Mouse (Mus musculus) stomach, postnatal 0 days (tissue): ENCODE data around the gene Ccdc117. TPM values are rescaled to one million over a fixed set of nuclear protein-coding genes. Genes with fewer than 3 reads are reported as not detected.

Source experiments
- ATAC-seq: fragments of 200-750 bp; cut with Nextera tagmentation; 2 replicates; pipeline ENCODE4 v1.8.0; 2017; ENCODE audit not compliant: low FRiP score, low TSS enrichment
- DNase-seq: peaks from one replicate; pipeline ENCODE4 v3.0.0-alpha.2; 2016; ENCODE audit warnings: low spot score
- H3K27ac ChIP-seq: fragments of 300-500 bp; sonication (generic); replicated peaks from 2 replicates; pipeline ENCODE4 v1.5.1; 2014; ENCODE audit warnings: mild to moderate bottlenecking, control low read depth
- H3K27me3 ChIP-seq: fragments of 300-500 bp; sonication (generic); 2 replicates; pipeline ENCODE4 v1.6.1; 2014; ENCODE audit warnings: low read length; ENCODE audit not compliant: control insufficient read depth, insufficient read depth
- H3K36me3 ChIP-seq: fragments of 300-500 bp; sonication (generic); 2 replicates; pipeline ENCODE4 v1.6.1; 2014; ENCODE audit warnings: low read length, mixed read lengths; ENCODE audit not compliant: control insufficient read depth, insufficient read depth
- H3K4me1 ChIP-seq: fragments of 300-500 bp; sonication (generic); replicated peaks from 2 replicates; pipeline ENCODE4 v1.6.1; 2014; ENCODE audit warnings: antibody characterized with exemption; ENCODE audit not compliant: control insufficient read depth, insufficient read depth
- H3K4me2 ChIP-seq: fragments of 300-500 bp; sonication (generic); replicated peaks from 2 replicates; pipeline ENCODE4 v1.6.1; 2014; ENCODE audit warnings: low read depth, mild to moderate bottlenecking, control low read depth, moderate library complexity
- H3K4me3 ChIP-seq: fragments of 300-500 bp; sonication (generic); 2 replicates; pipeline ENCODE4 v1.5.1; 2014; ENCODE audit warnings: low read depth, low read length, control low read depth
- H3K9ac ChIP-seq: fragments of 300-500 bp; sonication (generic); 2 replicates; pipeline ENCODE4 v1.6.1; 2014; ENCODE audit warnings: mild to moderate bottlenecking, low read length, control low read depth, mixed read lengths
- H3K9me3 ChIP-seq: fragments of 300-500 bp; sonication (generic); 2 replicates; pipeline ENCODE4 v1.6.1; 2016; ENCODE audit warnings: low read length; ENCODE audit not compliant: control insufficient read depth
- CTCF ChIP-seq: IDR thresholded peaks from 2 replicates; pipeline ENCODE4 v1.5.1; 2016; ENCODE audit warnings: antibody characterized with exemption, low read depth, mild to moderate bottlenecking, moderate library complexity
- EP300 ChIP-seq: optimal IDR thresholded peaks from 2 replicates; pipeline ENCODE3; 2016; ENCODE audit warnings: antibody characterized with exemption
- WGBS: fragments of 180-500 bp; shearing (Covaris S2); extraction: QIAGEN DNeasy Blood & Tissue Kit; methylation state at CpG from one replicate; pipeline ENCODE4 v1.1.7; 2014; 5-methylcytosine and 5-hydroxymethylcytosine counted together
- polyA plus RNA-seq: library from polyadenylated mRNA; unstranded; fragments of >200 nt; fragmentation: Nextera tagmentation; extraction: Ambion mirVana; gene quantifications from 2 replicates; pipeline ENCODE4 v1.2.1, GENCODE M21; 2015

Gene Ccdc117
- polyA plus RNA-seq, 1 experiment from 2014 or later = 8.7 TPM

DNA sequence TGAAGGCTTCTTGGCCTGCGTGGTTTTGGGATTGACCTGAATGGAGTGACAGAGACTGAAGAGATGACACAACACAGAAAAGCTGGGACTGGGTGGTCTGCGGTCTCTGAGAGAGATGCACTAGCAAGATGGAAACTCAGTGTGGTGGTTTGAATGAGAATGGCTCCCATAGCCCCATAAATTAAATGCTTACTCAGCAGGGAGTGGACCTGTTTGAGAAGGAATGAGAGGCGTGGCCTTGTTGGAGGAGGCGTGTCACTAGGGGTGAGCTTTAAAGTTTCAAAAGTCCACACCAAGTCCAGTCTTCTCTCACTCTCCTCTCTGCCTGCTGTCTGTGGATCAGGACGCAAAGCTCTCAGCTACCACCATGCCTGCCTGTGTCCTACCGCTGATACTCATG lies 25.7 kb upstream of the Ccdc117 start:
- Histone ChIP-seq H3K36me3 (no peaks in the 10 kb centered on the region), H3K27me3 (no peaks in the 10 kb centered on the region), H3K9me3 (no peaks in the 10 kb centered on the region), H3K9ac (no peak overlapping the region), H3K4me2 (no peak overlapping the region), H3K4me3 (no peak overlapping the region), H3K4me1 (no peaks in the 10 kb centered on the region), H3K27ac (no peak overlapping the region)
- ATAC-seq = no peak
- no peak for DNase-seq
- WGBS = 94% methylated on average over 6 of the region's 6 CpGs
- TF ChIP-seq EP300 = no peak
- TF ChIP-seq CTCF = no peak

DNA sequence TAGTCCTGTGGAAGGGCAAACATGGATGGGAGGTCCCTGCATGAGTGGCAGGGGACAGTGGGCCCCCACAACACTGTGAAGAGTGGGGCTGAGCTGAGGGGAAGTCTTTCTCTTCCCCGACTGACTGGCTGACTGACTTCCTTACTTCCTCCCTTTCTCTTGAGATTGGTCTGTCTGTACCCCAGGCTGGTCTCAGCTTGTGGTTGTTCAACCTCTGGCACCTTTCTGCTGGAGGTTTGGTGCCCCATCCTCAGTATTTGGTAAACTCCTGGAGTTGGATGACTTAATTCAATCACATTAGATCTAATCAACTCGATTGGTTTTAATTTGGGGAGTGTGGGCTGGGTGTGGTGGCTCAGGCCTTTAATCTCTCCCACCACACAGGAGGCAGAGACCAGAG lies 24.5 kb upstream of the Ccdc117 start:
- TF ChIP-seq EP300 = no peak
- no peak for TF ChIP-seq CTCF
- Histone ChIP-seq H3K27me3 (no peaks in the 10 kb centered on the region), H3K4me1 (no peaks in the 10 kb centered on the region), H3K9me3 (no peaks in the 10 kb centered on the region), H3K4me3 (no peak overlapping the region), H3K4me2 (no peak overlapping the region), H3K36me3 (no peaks in the 10 kb centered on the region), H3K27ac (no peak overlapping the region), H3K9ac (no peak overlapping the region)
- ATAC-seq (no peak), DNase-seq (no peak)
- WGBS = 56% methylated on average over 2 of the region's 2 CpGs

DNA sequence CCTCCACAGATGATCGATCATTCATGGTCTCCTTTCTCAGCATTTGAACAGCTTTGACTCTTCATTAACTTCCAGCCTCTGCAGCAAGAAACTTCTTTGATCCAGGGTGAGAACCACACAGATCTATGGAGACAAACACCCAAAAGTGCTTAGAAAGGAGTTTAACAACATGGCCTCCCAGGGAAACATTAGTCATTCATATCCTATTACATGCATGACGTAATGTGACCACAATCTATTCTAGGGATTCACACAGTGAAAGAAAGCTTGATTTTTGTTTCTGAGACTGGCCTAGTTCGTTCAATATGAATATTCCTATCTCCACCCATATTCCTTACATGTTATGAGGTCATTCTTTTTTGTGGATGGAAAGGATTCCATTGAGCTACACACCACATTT lies 23.6 kb upstream of the Ccdc117 start:
- H3K27me3 ChIP-seq = no peaks in the 10 kb centered on the region
- TF ChIP-seq EP300 = no peak
- TF ChIP-seq CTCF = no peak
- WGBS = 79% methylated on average over 3 of the region's 3 CpGs
- H3K36me3 ChIP-seq = no peaks in the 10 kb centered on the region
- H3K9ac ChIP-seq = no peak overlapping the region
- no peak for ATAC-seq
- H3K27ac ChIP-seq = no peak overlapping the region
- no peak overlapping the region for H3K4me2 ChIP-seq
- DNase-seq = no peak
- no peaks in the 10 kb centered on the region for H3K4me1 ChIP-seq
- H3K4me3 ChIP-seq = no peak overlapping the region
- no peaks in the 10 kb centered on the region for H3K9me3 ChIP-seq

DNA sequence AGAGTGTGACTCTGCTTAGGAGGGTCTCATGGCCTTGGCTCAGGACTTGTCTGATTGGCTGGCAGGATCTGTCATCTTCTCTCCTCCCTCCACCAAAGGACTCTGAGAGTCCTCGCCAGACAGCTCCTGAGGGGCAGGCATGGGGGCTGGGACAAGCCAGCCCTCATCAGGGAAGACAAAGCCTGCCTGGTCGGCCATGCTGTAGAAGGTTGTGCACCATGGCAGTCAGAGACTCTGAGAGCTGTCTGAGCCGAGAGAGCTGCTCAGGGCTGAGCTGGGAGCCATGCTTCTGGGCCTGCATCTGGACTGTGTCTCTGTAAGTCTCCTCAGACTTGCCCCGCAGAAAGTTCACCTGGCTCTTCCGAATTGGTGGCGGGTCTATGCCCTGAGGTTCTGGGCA lies 21.9 kb upstream of the Ccdc117 start:
- H3K4me1 ChIP-seq = no peaks in the 10 kb centered on the region
- no peaks in the 10 kb centered on the region for H3K9me3 ChIP-seq
- TF ChIP-seq CTCF = no peak
- no peak for TF ChIP-seq EP300
- H3K4me3 ChIP-seq = no peak overlapping the region
- H3K27me3 ChIP-seq = no peaks in the 10 kb centered on the region
- ATAC-seq = no peak
- H3K27ac ChIP-seq = no peak overlapping the region
- H3K4me2 ChIP-seq = no peak overlapping the region
- H3K36me3 ChIP-seq = no peaks in the 10 kb centered on the region
- WGBS = 79% methylated on average over 6 of the region's 6 CpGs
- DNase-seq = no peak
- no peak overlapping the region for H3K9ac ChIP-seq

DNA sequence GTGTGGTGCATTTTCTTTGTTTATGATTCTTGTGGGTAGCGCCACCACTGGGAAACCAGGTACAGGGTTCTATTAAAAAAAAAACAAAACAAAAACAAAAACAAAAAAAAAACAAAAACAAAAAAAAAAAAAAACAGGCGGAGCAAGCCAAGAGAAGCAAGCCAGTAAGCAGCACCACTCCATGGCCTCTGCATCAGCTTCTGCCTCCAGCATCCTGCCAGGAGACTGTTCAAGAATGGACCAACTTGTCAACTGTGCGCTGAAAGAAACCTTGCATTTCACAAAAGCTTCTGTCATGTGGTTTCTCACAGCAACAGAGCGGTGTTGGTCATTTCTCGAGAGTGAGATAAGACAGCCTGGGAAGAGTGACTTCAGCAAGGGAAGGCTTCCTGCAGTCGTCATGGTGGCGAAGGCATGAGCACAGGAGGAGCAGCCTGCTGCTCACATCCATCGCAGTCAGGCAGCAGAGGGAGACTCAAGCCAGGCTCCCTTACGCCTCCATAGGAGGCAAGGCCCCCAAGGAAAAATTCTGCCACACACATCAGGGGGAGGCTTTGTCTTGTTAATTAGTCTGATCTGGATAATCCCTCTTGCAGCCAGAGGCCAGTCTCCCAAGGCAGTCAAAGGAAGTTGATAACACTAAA lies 20.8 kb upstream of the Ccdc117 start:
- whole genome bisulfite sequencing = 42% methylated on average over 9 of the region's 9 CpGs

DNA sequence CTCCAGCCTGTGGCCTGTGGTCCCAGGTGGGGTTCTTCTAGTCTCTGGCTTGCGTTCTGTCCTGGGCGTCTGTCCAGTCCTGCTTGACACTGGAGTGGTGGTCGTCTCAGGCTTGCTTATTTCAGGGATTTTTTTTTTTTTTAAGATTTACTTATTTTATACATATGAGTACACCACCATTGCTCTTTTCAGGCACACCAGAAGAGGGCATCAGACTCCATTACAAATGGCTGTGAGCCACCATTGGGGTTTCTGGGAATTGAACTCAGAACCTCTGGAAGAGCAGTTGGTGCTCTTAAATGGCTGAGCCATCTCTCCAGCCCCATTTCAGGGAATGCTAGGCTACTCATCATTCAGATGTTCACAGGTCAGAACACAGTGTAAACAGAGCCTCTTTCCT lies 18.3 kb upstream of the Ccdc117 start:
- no peak overlapping the region for H3K27ac ChIP-seq
- no peaks in the 10 kb centered on the region for H3K4me1 ChIP-seq
- H3K27me3 ChIP-seq = no peaks in the 10 kb centered on the region
- TF ChIP-seq CTCF = 0 out of 2 replicates have a peak, but pooled peaks have one; percentile 11
- no peak for TF ChIP-seq EP300
- H3K4me3 ChIP-seq = no peak overlapping the region
- H3K9ac ChIP-seq = no peak overlapping the region
- H3K4me2 ChIP-seq = no peak overlapping the region
- ATAC-seq (no peak), DNase-seq (no peak)
- no peaks in the 10 kb centered on the region for H3K9me3 ChIP-seq
- WGBS = 47% methylated on average over 3 of the region's 3 CpGs
- no peaks in the 10 kb centered on the region for H3K36me3 ChIP-seq

More for the DNA sequence above, 20.8 kb upstream of the Ccdc117 start:
- H3K4me1 ChIP-seq = no peaks in the 10 kb centered on the region
- H3K9me3 ChIP-seq = no peaks in the 10 kb centered on the region
- no peaks in the 10 kb centered on the region for H3K36me3 ChIP-seq
- DNase-seq (no peak), ATAC-seq (no peak)
- no peak overlapping the region for H3K4me3 ChIP-seq
- H3K27ac ChIP-seq = no peak overlapping the region
- no peak overlapping the region for H3K4me2 ChIP-seq
- H3K27me3 ChIP-seq = no peaks in the 10 kb centered on the region
- TF ChIP-seq EP300 (no peak), CTCF (peak; percentile 20; the same call in 1 of the 2 replicates)
- no peak overlapping the region for H3K9ac ChIP-seq
